Mouse (Mus musculus) kidney, adult 2 months (tissue): ENCODE measurements around the gene Exosc10.

Experiments
- CTCF ChIP-seq: fragments of 200-500 bp; conservative IDR thresholded peaks from 2 replicates; pipeline ENCODE4 v1.5.1; 2011; ENCODE audit warnings: low read depth, mild to moderate bottlenecking, control low read depth, low read length, moderate library complexity, mixed read lengths; ENCODE audit not compliant: insufficient read depth, insufficient read length
- POLR2A ChIP-seq: fragments of 200-500 bp; IDR thresholded peaks from one replicate; pipeline ENCODE4 v1.6.1; 2011; ENCODE audit warnings: low read depth, low read length, control low read depth

GRCm38 (mm10) chr4:148627246-148627645, 69.0 kb downstream of the Exosc10 start:
- no peak for TF ChIP-seq CTCF
- no peak for TF ChIP-seq POLR2A
